Mouse (Mus musculus) myocyte (in vitro differentiated cells): ENCODE measurements around the gene Ccnf.

ENCODE experiments used
- CEBPB ChIP-seq: IDR thresholded peaks from 2 replicates; pipeline ENCODE4 v1.6.1; 2011; ENCODE audit warnings: mild to moderate bottlenecking, moderate library complexity; ENCODE audit not compliant: poor library complexity, insufficient read depth, severe bottlenecking
- E2F4 ChIP-seq: IDR thresholded peaks from one replicate; pipeline ENCODE4 v1.6.1; 2011; ENCODE audit warnings: mild to moderate bottlenecking, control low read depth, moderate library complexity; ENCODE audit not compliant: insufficient read depth
- MAX ChIP-seq: IDR thresholded peaks from one replicate; pipeline ENCODE4 v1.6.1; 2011; ENCODE audit warnings: low read depth, mild to moderate bottlenecking, control low read depth
- MYOD1 ChIP-seq, 3 experiments: IDR thresholded peaks; one replicate each; pipeline ENCODE4 v1.6.1; 2011; ENCODE audit warnings: control low read depth in 2 of 3, low read depth in 2 of 3, mild to moderate bottlenecking in 2 of 3, moderate library complexity in 1 of 3; ENCODE audit not compliant: insufficient read length in 2 of 3, control insufficient read depth in 1 of 3
- POLR2A ChIP-seq: IDR thresholded peaks from one replicate; pipeline ENCODE4 v1.6.1; 2011; ENCODE audit warnings: low read depth, mild to moderate bottlenecking, control low read depth, moderate library complexity; ENCODE audit not compliant: insufficient read length
- POLR2AphosphoS2 ChIP-seq: IDR thresholded peaks from one replicate; pipeline ENCODE4 v1.6.1; 2011; ENCODE audit warnings: low read depth, control low read depth; ENCODE audit not compliant: insufficient read length
- REST ChIP-seq: IDR thresholded peaks from one replicate; pipeline ENCODE4 v1.6.1; 2011; ENCODE audit warnings: mild to moderate bottlenecking, control low read depth, moderate library complexity; ENCODE audit not compliant: insufficient read depth, insufficient read length
- SRF ChIP-seq: IDR thresholded peaks from one replicate; pipeline ENCODE4 v1.6.1; 2011; ENCODE audit warnings: low read depth; ENCODE audit not compliant: control insufficient read depth, insufficient read length
- TCF12 ChIP-seq: IDR thresholded peaks from one replicate; pipeline ENCODE4 v1.6.1; 2011; ENCODE audit warnings: mild to moderate bottlenecking, control low read depth; ENCODE audit not compliant: poor library complexity, insufficient read depth, severe bottlenecking
- TCF3 ChIP-seq: IDR thresholded peaks from one replicate; pipeline ENCODE4 v1.6.1; 2011; ENCODE audit warnings: low read depth, control low read depth; ENCODE audit not compliant: insufficient read length
- USF1 ChIP-seq: IDR thresholded peaks from one replicate; pipeline ENCODE4 v1.6.1; 2011; ENCODE audit warnings: low read depth, mild to moderate bottlenecking, control low read depth, moderate library complexity

DNA sequence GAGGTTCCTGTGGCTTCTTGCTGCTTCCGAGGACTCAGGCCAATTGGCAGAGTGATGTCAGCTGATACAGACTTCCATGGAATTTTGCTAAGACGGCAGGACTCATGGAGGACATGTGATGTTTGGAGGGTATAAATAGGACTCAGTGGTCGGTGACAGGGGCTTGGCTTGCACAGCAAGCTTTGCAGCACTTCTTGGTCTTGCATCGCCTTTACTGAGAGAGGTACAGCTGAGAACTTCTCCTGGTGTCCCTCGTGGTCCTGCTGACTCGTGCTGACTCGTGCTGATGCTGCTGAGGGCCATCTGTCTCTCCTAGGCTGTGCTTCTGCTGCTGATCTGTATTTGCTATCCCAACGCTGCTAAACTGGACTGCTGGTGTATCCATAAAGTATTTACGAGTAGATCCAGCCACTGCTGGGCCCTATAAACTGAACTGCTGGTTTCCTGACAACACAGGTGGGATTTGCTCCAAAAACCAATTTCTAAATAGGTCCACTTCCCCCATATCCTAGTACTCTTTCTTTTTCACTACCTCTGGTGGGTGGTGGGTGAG, 32.1 kb upstream of the Ccnf start:
- TF ChIP-seq TCF12, result no peak
- no peak for TF ChIP-seq MAX
- TF ChIP-seq POLR2A, result no peak
- no peak for TF ChIP-seq USF1
- no peak for TF ChIP-seq POLR2AphosphoS2
- no peak for TF ChIP-seq E2F4
- no peak for TF ChIP-seq MYOD1 (IDR thresholded peaks at IDR 0.05; ENCODE audit: control insufficient read depth in 1 of 3, insufficient read length in 2 of 3, low read depth in 2 of 3)
- no peak for TF ChIP-seq CEBPB
- no peak for TF ChIP-seq REST
- no peak for TF ChIP-seq SRF
- TF ChIP-seq TCF3, result no peak
